ENCODE assay signal across 8 mouse cellular contexts in genomic region chr16:33832728-33833428, GRCm38 (mm10). TPM values are rescaled to one million over a fixed set of nuclear protein-coding genes. Genes with fewer than 3 reads are reported as not detected.
A peak's percentile ranks its signal among the peaks of the same experiment; 100 is the strongest.
DNase-seq lines count a peak whose midpoint lies in the region; ATAC-seq and TF ChIP-seq lines count a peak whose summit lies in the region.

No protein-coding gene starts in this region.

- H3K4me1 ChIP-seq in cortical plate, adult 2 months (ENCODE audit: control insufficient read depth, insufficient read depth, low read length): no peaks in the 10 kb centered on the region
- peaks cover 23% of the 10 kb centered on the region; the same call in 1 of the 2 replicates for H3K4me1 ChIP-seq in heart, postnatal 0 days (ENCODE audit: control insufficient read depth, insufficient read depth)

- H3K36me3 ChIP-seq in heart, postnatal 0 days (replicated peaks; ENCODE audit: control insufficient read depth, insufficient read depth, low read length): no peaks in the 10 kb centered on the region

- peak; percentile 26 to 59 for DNase-seq in layer of hippocampus, postnatal 14 days (ENCODE audit: low spot score in 2 of 2)
- no peak for DNase-seq in layer of hippocampus, postnatal 36 days
- peak; percentile 54 for DNase-seq in heart, postnatal 0 days (ENCODE audit: low spot score)
- DNase-seq in liver: peak; percentile 30
- peak; percentile 62 for DNase-seq in neural tube, embryonic 10.5 days (ENCODE audit: extremely low spot score, low spot score)
- no peak for DNase-seq in cerebellum, postnatal 36 days
- DNase-seq in left cerebral cortex, adult 8-10 months (ENCODE audit: low spot score in 2 of 2): no peak

- H3K9ac ChIP-seq in heart, postnatal 0 days (replicated peaks; ENCODE audit: low read depth, low read length): peak overlapping the region; percentile 45; the same call in 1 of the 2 replicates

- peak overlapping the region; percentile 81 for H3K27ac ChIP-seq in cortical plate, adult 2 months (ENCODE audit: insufficient read depth, low read length)
- H3K27ac ChIP-seq in heart, postnatal 0 days (ENCODE audit: low read depth): peak overlapping the region; percentile 71

- ATAC-seq in heart, postnatal 0 days (ENCODE audit: insufficient read depth, low read depth): no peak

- H3K27me3 ChIP-seq in heart, postnatal 0 days (ENCODE audit: control insufficient read depth, insufficient read depth, low read length): peaks cover 5% of the 10 kb centered on the region; the same call in 1 of the 2 replicates

- no peaks in the 10 kb centered on the region for H3K9me3 ChIP-seq in heart, postnatal 0 days (replicated peaks; ENCODE audit: control insufficient read depth, low read length)

- TF ChIP-seq CTCF in cortical plate, adult 2 months (IDR thresholded peaks at IDR 0.05; ENCODE audit: extremely low read depth, insufficient read depth, low read length): no peak
- TF ChIP-seq CTCF in heart, postnatal 0 days (IDR thresholded peaks at IDR 0.05; ENCODE audit: low read depth): no peak

- TF ChIP-seq EP300 in heart, postnatal 0 days (IDR thresholded peaks at IDR 0.05; ENCODE audit: low read depth): no peak

- 8% methylated on average over 21 of the region's 21 CpGs for WGBS in heart, postnatal 0 days

- TF ChIP-seq POLR2A in cortical plate, adult 2 months (IDR thresholded peaks at IDR 0.05; ENCODE audit: extremely low read depth, insufficient read depth, low read length): no peak

- no peak overlapping the region for H3K4me3 ChIP-seq in cortical plate, adult 2 months (ENCODE audit: insufficient read depth, low read length)
- peak overlapping the region; percentile 35 for H3K4me3 ChIP-seq in heart, postnatal 0 days (ENCODE audit: low read depth, low read length)

- H3K4me2 ChIP-seq in heart, postnatal 0 days (ENCODE audit: low read depth, low read length): peak overlapping the region; percentile 73

RNA-seq across cellular contexts. Expression of gene Itgb5, which starts 3.4 kb away (rescaled TPM):
- 10 to 100 TPM; 35.0 to 36.5 TPM for total RNA-seq in layer of hippocampus, postnatal 14 days (2021)
- total RNA-seq in layer of hippocampus, postnatal 36 days (2021): 10 to 100 TPM; 40.7 to 42.7 TPM
- polyA plus RNA-seq in cortical plate, adult 2 months (2012; rRNA removed): 43.0 and 44.7 TPM in 2 replicates
- 116 and 134 TPM in 2 replicates for total RNA-seq in heart, postnatal 0 days (2014; rRNA removed; ENCODE audit: low replicate concordance)
- polyA plus RNA-seq in heart, postnatal 0 days (2015; fragmentation: Nextera tagmentation; extraction: Ambion mirVana): 33.4 and 35.6 TPM in 2 replicates
- 10 to 100 TPM; 42.5 to 81.2 (median 53.6) TPM for total RNA-seq in left cerebral cortex, adult 8-10 months (2022)

RNA-seq across cellular contexts. Expression of gene Muc13, which starts 39.0 kb away (rescaled TPM):
- not detected for total RNA-seq in layer of hippocampus, postnatal 14 days (2021)
- total RNA-seq in layer of hippocampus, postnatal 36 days (2021): not detected
- polyA plus RNA-seq in cortical plate, adult 2 months (2012; rRNA removed): 0.06 and 0.10 TPM in 2 replicates
- not detected in 2 replicates for total RNA-seq in heart, postnatal 0 days (2014; rRNA removed; ENCODE audit: low replicate concordance)
- polyA plus RNA-seq in heart, postnatal 0 days (2015; fragmentation: Nextera tagmentation; extraction: Ambion mirVana): not detected in 2 replicates
- total RNA-seq in left cerebral cortex, adult 8-10 months (2022): under 1 TPM in 1 of 4 experiments, not detected in 3; 0.11 TPM

Comparison
In these comparisons a context has a peak if more than half of its experiments do, and no peak if none do; other contexts are left out.
1. DNase-seq: peak in layer of hippocampus, postnatal 14 days (2 of 2), heart, postnatal 0 days (single experiment), liver (single experiment) and neural tube, embryonic 10.5 days (single experiment); none in layer of hippocampus, postnatal 36 days (0 of 2), cerebellum, postnatal 36 days (0 of 2) and left cerebral cortex, adult 8-10 months (0 of 2).